Mouse (Mus musculus): Measurements from ENCODE around the gene E330009J07Rik.

DNA sequence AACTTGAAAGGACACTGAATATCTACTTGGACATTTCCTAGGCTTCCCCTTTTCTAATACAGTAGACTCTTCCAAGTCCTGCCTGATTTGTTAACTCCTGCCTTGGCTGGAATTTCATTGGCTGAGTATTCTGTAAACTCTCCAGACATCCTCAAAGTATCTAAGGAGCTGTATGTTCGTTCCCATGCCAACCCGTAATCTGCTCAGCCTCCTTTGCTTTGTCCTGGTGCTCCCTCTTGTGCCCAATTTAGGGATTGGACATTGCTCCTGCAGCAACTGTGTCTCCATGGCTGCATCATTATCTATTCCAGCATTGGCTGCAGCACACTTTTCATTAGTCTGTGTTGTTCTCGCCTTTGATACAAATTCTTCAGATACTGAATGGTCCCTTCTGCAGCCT is 42.7 kb downstream of the E330009J07Rik start:
- TF ChIP-seq ZNF384 (IDR thresholded peaks at IDR 0.05; ENCODE audit: low read depth, low read length) (no peak), MAFK (IDR thresholded peaks at IDR 0.05; ENCODE audit: insufficient read depth, low read depth, low read length) (no peak)

Data from ES-E14 (cell line).